Comparison of ENCODE assay signal across 23 mouse cellular contexts in genomic region chr12:65559809-65560208, GRCm38 (mm10).
DNase-seq lines count a peak whose midpoint lies in the region; ATAC-seq and TF ChIP-seq lines count a peak whose summit lies in the region.
"Had no signal": no experiment of that assay in that cellular context is flagged by ENCODE, and none has a peak within 500 bp of the region (broad histone marks: within the 10 kb centered on the region; RNA-seq: fewer than 3 reads in every experiment).

No protein-coding gene starts in this region.

- H3K27me3 ChIP-seq in heart, postnatal 0 days (ENCODE audit: control insufficient read depth, insufficient read depth, low read length): no peaks in the 10 kb centered on the region
- no peaks in the 10 kb centered on the region for H3K27me3 ChIP-seq in heart, embryonic 10.5 days (ENCODE audit: insufficient read depth, poor library complexity, severe bottlenecking)
- no peaks in the 10 kb centered on the region for H3K27me3 ChIP-seq in midbrain, embryonic 13.5 days
- H3K27me3 ChIP-seq in midbrain, embryonic 11.5 days (ENCODE audit: control insufficient read depth, insufficient read depth, low read length): no peaks in the 10 kb centered on the region
- no peaks in the 10 kb centered on the region for H3K27me3 ChIP-seq in hindbrain, embryonic 12.5 days
- H3K27me3 ChIP-seq in forebrain, postnatal 0 days (ENCODE audit: insufficient read depth, low read length): no peaks in the 10 kb centered on the region
- H3K27me3 ChIP-seq: forebrain, embryonic 13.5 days; heart, embryonic 15.5 days; hindbrain, embryonic 15.5 days had no signal

- TF ChIP-seq CTCF in heart, postnatal 0 days (IDR thresholded peaks at IDR 0.05; ENCODE audit: low read depth): no peak
- no peak for TF ChIP-seq CTCF in forebrain, postnatal 0 days (IDR thresholded peaks at IDR 0.05; ENCODE audit: low read depth)

- peak; percentile 17 for DNase-seq in heart, postnatal 0 days (ENCODE audit: low spot score)
- DNase-seq in heart, embryonic 10.5 days (ENCODE audit: low spot score): no peak
- DNase-seq in midbrain, embryonic 11.5 days (ENCODE audit: low spot score, missing footprints): no peak
- peak; percentile 13 for DNase-seq in MEL-GATA-1-ER (ENCODE audit: extremely low read depth, low read depth)
- DNase-seq in forebrain, postnatal 0 days: no peak
- DNase-seq: adrenal gland, adult 2 months; adrenal gland, postnatal 14 days; cerebellum, adult 11 months; cerebellum, adult 2 months; cerebellum, adult 9-11 months; cerebellum, postnatal 36 days; gastrocnemius, adult 2 months; gastrocnemius, postnatal 14 days; heart, adult 11 months; kidney, adult 2 months had no signal

- no peaks in the 10 kb centered on the region for H3K9me3 ChIP-seq in heart, postnatal 0 days (replicated peaks; ENCODE audit: control insufficient read depth, low read length)
- no peaks in the 10 kb centered on the region for H3K9me3 ChIP-seq in heart, embryonic 10.5 days
- no peaks in the 10 kb centered on the region for H3K9me3 ChIP-seq in midbrain, embryonic 13.5 days
- no peaks in the 10 kb centered on the region for H3K9me3 ChIP-seq in midbrain, embryonic 11.5 days (ENCODE audit: control insufficient read depth, low read length)
- no peaks in the 10 kb centered on the region for H3K9me3 ChIP-seq in hindbrain, embryonic 12.5 days (replicated peaks)
- H3K9me3 ChIP-seq in forebrain, postnatal 0 days (ENCODE audit: low read length): no peaks in the 10 kb centered on the region
- H3K9me3 ChIP-seq: forebrain, embryonic 10.5 days; forebrain, embryonic 13.5 days; heart, embryonic 15.5 days; hindbrain, embryonic 15.5 days had no signal

- H3K4me1 ChIP-seq in heart, postnatal 0 days (ENCODE audit: control insufficient read depth, insufficient read depth): peaks cover 5% of the 10 kb centered on the region
- H3K4me1 ChIP-seq in heart, embryonic 10.5 days: no peaks in the 10 kb centered on the region
- H3K4me1 ChIP-seq in midbrain, embryonic 13.5 days (replicated peaks): no peaks in the 10 kb centered on the region
- no peaks in the 10 kb centered on the region for H3K4me1 ChIP-seq in midbrain, embryonic 11.5 days (ENCODE audit: control insufficient read depth, insufficient read depth, low read length)
- no peaks in the 10 kb centered on the region for H3K4me1 ChIP-seq in hindbrain, embryonic 12.5 days
- H3K4me1 ChIP-seq in forebrain, postnatal 0 days (ENCODE audit: insufficient read depth): no peaks in the 10 kb centered on the region
- H3K4me1 ChIP-seq: forebrain, embryonic 10.5 days; forebrain, embryonic 13.5 days; heart, embryonic 15.5 days; hindbrain, embryonic 15.5 days had no signal

- H3K4me2 ChIP-seq in heart, postnatal 0 days (ENCODE audit: low read depth, low read length): no peak overlapping the region
- H3K4me2 ChIP-seq in midbrain, embryonic 13.5 days (replicated peaks): no peak overlapping the region
- no peak overlapping the region for H3K4me2 ChIP-seq in midbrain, embryonic 11.5 days
- no peak overlapping the region for H3K4me2 ChIP-seq in hindbrain, embryonic 12.5 days (replicated peaks)
- H3K4me2 ChIP-seq in forebrain, postnatal 0 days (ENCODE audit: low read depth): no peak overlapping the region
- H3K4me2 ChIP-seq: forebrain, embryonic 13.5 days; heart, embryonic 15.5 days; hindbrain, embryonic 15.5 days had no signal

- H3K9ac ChIP-seq in heart, postnatal 0 days (replicated peaks; ENCODE audit: low read depth, low read length): no peak overlapping the region
- H3K9ac ChIP-seq in midbrain, embryonic 13.5 days (replicated peaks): no peak overlapping the region
- no peak overlapping the region for H3K9ac ChIP-seq in midbrain, embryonic 11.5 days (ENCODE audit: low read length)
- no peak overlapping the region for H3K9ac ChIP-seq in hindbrain, embryonic 12.5 days
- H3K9ac ChIP-seq in forebrain, postnatal 0 days: no peak overlapping the region
- H3K9ac ChIP-seq: forebrain, embryonic 13.5 days; heart, embryonic 15.5 days; hindbrain, embryonic 15.5 days had no signal

- WGBS in heart, postnatal 0 days: 38% methylated on average over 3 of the region's 3 CpGs
- WGBS in heart, embryonic 10.5 days: 51% methylated on average over 3 of the region's 3 CpGs
- 80% methylated on average over 3 of the region's 3 CpGs for WGBS in midbrain, embryonic 13.5 days
- 86% methylated on average over 3 of the region's 3 CpGs for WGBS in midbrain, embryonic 11.5 days
- 68% methylated on average over 3 of the region's 3 CpGs for WGBS in hindbrain, embryonic 12.5 days
- 80% methylated on average over 3 of the region's 3 CpGs for WGBS in forebrain, postnatal 0 days

- H3K36me3 ChIP-seq in heart, postnatal 0 days (replicated peaks; ENCODE audit: control insufficient read depth, insufficient read depth, low read length): no peaks in the 10 kb centered on the region
- H3K36me3 ChIP-seq in heart, embryonic 10.5 days: no peaks in the 10 kb centered on the region
- no peaks in the 10 kb centered on the region for H3K36me3 ChIP-seq in midbrain, embryonic 13.5 days
- no peaks in the 10 kb centered on the region for H3K36me3 ChIP-seq in midbrain, embryonic 11.5 days (ENCODE audit: control insufficient read depth, insufficient read depth, low read length)
- H3K36me3 ChIP-seq in hindbrain, embryonic 12.5 days: no peaks in the 10 kb centered on the region
- H3K36me3 ChIP-seq in forebrain, postnatal 0 days (ENCODE audit: insufficient read depth): no peaks in the 10 kb centered on the region
- H3K36me3 ChIP-seq: forebrain, embryonic 10.5 days; heart, embryonic 15.5 days; hindbrain, embryonic 15.5 days had no signal

- no peak for ATAC-seq in heart, postnatal 0 days (ENCODE audit: insufficient read depth, low read depth)
- 0 out of 2 replicates have a peak, but pooled peaks have one; percentile 43 for ATAC-seq in midbrain, embryonic 13.5 days
- no peak for ATAC-seq in midbrain, embryonic 11.5 days (ENCODE audit: low FRiP score)
- no peak for ATAC-seq in hindbrain, embryonic 12.5 days (ENCODE audit: low FRiP score)
- ATAC-seq in forebrain, postnatal 0 days: no peak
- ATAC-seq: forebrain, embryonic 13.5 days; forebrain, embryonic 16.5 days; intestine, postnatal 0 days had no signal

- no peak overlapping the region for H3K4me3 ChIP-seq in heart, postnatal 0 days (ENCODE audit: low read depth, low read length)
- H3K4me3 ChIP-seq in heart, embryonic 10.5 days: no peak overlapping the region
- no peak overlapping the region for H3K4me3 ChIP-seq in midbrain, embryonic 13.5 days (replicated peaks)
- H3K4me3 ChIP-seq in midbrain, embryonic 11.5 days (ENCODE audit: low read depth, low read length): no peak overlapping the region
- H3K4me3 ChIP-seq in hindbrain, embryonic 12.5 days: no peak overlapping the region
- H3K4me3 ChIP-seq in forebrain, postnatal 0 days (ENCODE audit: low read depth, low read length): no peak overlapping the region
- H3K4me3 ChIP-seq: forebrain, embryonic 10.5 days; forebrain, embryonic 13.5 days; gastrocnemius, adult 2 months; heart, embryonic 15.5 days; hindbrain, embryonic 15.5 days had no signal

- TF ChIP-seq EP300 in heart, postnatal 0 days (IDR thresholded peaks at IDR 0.05; ENCODE audit: low read depth): no peak

- H3K27ac ChIP-seq in heart, postnatal 0 days (ENCODE audit: low read depth): no peak overlapping the region
- H3K27ac ChIP-seq in heart, embryonic 10.5 days: no peak overlapping the region
- H3K27ac ChIP-seq in midbrain, embryonic 13.5 days: no peak overlapping the region
- no peak overlapping the region for H3K27ac ChIP-seq in midbrain, embryonic 11.5 days (ENCODE audit: low read depth, low read length)
- H3K27ac ChIP-seq in hindbrain, embryonic 12.5 days: no peak overlapping the region
- H3K27ac ChIP-seq in forebrain, postnatal 0 days (ENCODE audit: low read depth, low read length): no peak overlapping the region
- H3K27ac ChIP-seq: forebrain, embryonic 10.5 days; forebrain, embryonic 13.5 days; gastrocnemius, adult 2 months; heart, embryonic 15.5 days; hindbrain, embryonic 15.5 days had no signal

Comparison
In these comparisons a context has a peak if more than half of its experiments do, and no peak if none do; other contexts are left out.
1. DNase-seq: peak in heart, postnatal 0 days (single experiment) and MEL-GATA-1-ER (single experiment); none in heart, embryonic 10.5 days (single experiment), midbrain, embryonic 11.5 days (single experiment) and forebrain, postnatal 0 days (single experiment).